Mouse (Mus musculus): ENCODE data around the gene Mta2. TPM values are rescaled to one million over a fixed set of nuclear protein-coding genes. Genes with fewer than 3 reads are reported as not detected.
"Not testable (repeated sequence)": the region's sequence is repeated elsewhere in the genome, so short reads cannot be mapped to it uniquely, and the experiment has no call there.

Gene Mta2
- total RNA-seq, 2 experiments from 2014 or later: 59.9 to 84.2 TPM

- no peak for ATAC-seq (replicated peaks; ENCODE audit: low FRiP score, poor library complexity, severe bottlenecking)
These were observed 23.4 kb downstream of the Mta2 start for GRCm38 (mm10) chr19:8965075-8965474.

- ATAC-seq (replicated peaks; ENCODE audit: low FRiP score, poor library complexity, severe bottlenecking): no peak
These were observed 24.1 kb downstream of the Mta2 start for GRCm38 (mm10) chr19:8965771-8966170.

DNA sequence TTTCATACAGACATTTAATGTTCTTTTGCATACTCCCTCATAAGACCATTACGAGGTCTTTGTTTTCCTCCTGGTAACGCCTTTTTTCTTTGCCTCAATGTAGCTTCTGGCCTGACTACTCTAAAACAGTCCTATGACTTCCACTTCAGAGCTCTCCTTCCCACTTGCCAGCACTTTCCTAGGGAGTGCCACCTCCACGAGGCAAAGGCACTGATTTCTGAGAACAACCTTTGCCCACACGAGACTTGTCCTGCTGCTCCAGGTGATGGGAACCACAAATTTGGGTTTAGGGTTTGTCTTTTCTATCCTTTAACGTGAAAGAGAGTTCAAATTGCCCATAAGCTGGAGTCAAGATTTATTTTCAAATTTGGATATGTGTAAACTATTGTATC, 24.5 kb downstream of the Mta2 start:
- no peak for ATAC-seq (replicated peaks; ENCODE audit: low FRiP score, poor library complexity, severe bottlenecking)

- peak; percentile 95 for ATAC-seq (replicated peaks; ENCODE audit: low FRiP score, poor library complexity, severe bottlenecking)
These were observed 25.1 kb downstream of the Mta2 start, which contains the start of gene Eef1g for GRCm38 (mm10) chr19:8966590-8967372. Gene Eef1g (plus strand): TSS chr19:8967041.

DNA sequence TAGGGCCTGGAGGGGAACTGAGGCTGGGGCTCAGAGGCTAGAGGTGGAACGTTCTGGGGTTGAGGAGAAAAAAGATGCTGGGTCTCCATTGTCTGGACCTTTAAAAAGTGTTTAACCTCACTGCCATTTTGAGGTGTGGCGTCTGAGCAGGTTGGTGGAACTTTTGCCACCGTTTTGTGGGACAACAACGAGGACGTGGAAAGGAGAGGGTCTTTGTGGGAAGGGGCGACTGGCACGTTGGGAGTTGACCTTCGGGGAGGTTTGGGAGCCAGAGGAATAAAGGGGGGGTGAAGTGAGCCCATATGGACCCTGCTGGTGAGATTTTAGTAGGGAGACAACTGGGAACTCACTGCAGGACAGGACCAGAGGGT, 25.7 kb downstream of the Mta2 start:
- no peak for ATAC-seq (replicated peaks; ENCODE audit: low FRiP score, poor library complexity, severe bottlenecking)

GRCm38 (mm10) chr19:8967893-8968292, 26.2 kb downstream of the Mta2 start:
- no peak for ATAC-seq (replicated peaks; ENCODE audit: low FRiP score, poor library complexity, severe bottlenecking)

DNA sequence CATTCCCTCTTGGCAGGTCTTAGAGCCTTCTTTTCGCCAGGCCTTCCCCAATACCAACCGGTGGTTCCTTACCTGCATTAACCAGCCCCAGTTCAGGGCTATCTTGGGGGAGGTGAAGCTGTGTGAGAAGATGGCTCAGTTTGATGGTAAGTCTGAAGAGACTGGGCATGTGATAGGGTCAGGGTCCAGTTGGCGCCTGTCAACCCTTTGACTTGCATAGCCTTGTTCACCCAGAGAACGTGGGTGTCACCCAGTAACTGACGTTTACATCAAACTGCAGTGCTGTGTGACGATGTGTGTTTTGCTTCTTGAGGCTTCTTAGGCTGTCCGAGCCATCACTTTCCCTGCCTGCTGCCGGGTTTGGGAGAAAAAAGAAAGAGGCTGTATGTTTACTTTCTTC, 30.8 kb downstream of the Mta2 start:
- not testable (repeated sequence) for ATAC-seq (replicated peaks; ENCODE audit: low FRiP score, poor library complexity, severe bottlenecking)

DNA sequence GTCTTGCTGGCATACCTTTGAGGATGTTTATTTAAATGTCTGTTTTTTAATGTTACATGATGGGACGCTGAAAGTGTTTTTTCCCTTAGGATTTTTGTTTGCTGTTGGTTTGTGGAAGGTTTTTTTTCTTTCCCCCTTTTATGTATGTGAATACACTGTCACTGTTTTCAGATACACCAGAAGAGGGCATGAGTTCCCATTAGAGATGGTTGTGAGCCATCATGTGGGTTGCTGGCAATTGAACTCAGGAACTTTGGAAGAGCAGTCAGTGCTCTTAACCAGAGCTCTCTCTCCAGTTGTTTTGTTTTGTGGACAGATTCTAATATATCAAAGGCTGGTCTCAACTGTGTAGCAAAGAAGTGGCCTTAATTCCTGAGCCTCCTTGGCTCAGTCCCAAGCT, 33.0 kb downstream of the Mta2 start:
- ATAC-seq (replicated peaks; ENCODE audit: low FRiP score, poor library complexity, severe bottlenecking): no peak

DNA sequence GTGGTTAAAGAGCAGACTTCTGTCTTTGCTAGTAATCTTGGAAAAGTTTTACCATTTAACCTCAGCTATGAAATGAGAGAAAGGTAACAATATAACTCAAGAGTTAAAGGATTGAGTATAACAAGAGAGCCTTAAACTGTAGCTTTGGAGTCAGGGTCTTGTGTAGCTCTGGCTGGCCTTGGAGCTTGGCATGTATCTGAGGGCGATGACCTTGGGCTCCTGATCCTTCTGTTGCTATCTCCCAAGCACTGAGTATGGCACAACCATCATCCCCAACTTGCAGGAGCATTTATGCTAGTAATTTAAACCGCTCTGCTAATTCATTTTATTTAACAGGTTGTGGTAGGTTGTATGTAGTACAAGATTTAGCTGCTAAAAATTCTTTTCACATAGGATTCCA, 33.8 kb downstream of the Mta2 start:
- no peak for ATAC-seq (replicated peaks; ENCODE audit: low FRiP score, poor library complexity, severe bottlenecking)

- peak; percentile 79 for ATAC-seq (replicated peaks; ENCODE audit: low FRiP score, poor library complexity, severe bottlenecking)
These were observed 34.9 kb downstream of the Mta2 start for GRCm38 (mm10) chr19:8976535-8976934.

GRCm38 (mm10) chr19:8980771-8981170, 39.1 kb downstream of the Mta2 start:
- ATAC-seq (replicated peaks; ENCODE audit: low FRiP score, poor library complexity, severe bottlenecking): no peak

GRCm38 (mm10) chr19:8981450-8982168, 39.9 kb downstream of the Mta2 start:
- ATAC-seq (replicated peaks; ENCODE audit: low FRiP score, poor library complexity, severe bottlenecking): no peak

GRCm38 (mm10) chr19:8982303-8983149, 40.9 kb downstream of the Mta2 start:
- ATAC-seq (replicated peaks; ENCODE audit: low FRiP score, poor library complexity, severe bottlenecking): no peak

DNA sequence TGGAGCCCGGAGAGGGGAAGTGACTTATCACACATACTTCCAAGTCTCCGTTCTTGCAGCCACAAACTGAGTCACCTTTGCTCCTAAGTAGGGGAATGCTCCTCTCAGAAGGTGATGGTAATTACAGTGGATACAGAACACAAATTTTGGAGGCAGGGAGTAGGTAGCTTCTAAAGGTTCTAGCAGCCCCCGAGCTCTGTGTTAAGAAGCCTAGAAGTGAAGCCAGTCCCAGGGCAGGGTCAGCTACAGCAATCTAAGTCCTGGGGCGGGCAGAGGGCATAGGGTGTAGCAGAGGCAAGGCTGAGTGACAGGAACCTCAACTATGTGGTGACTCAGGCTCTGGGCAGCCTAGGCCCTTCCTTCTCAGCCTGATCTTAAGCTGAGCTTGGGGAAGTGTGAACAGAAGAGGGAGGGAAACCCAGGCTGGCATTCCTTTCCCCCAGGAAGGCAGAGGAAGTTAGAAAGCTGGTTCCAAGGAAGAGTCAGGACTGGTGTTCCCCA, 41.5 kb downstream of the Mta2 start:
- ATAC-seq (replicated peaks; ENCODE audit: low FRiP score, poor library complexity, severe bottlenecking): no peak

GRCm38 (mm10) chr19:8984255-8984868, 42.7 kb downstream of the Mta2 start:
- ATAC-seq (replicated peaks; ENCODE audit: low FRiP score, poor library complexity, severe bottlenecking): no peak

GRCm38 (mm10) chr19:8985891-8986290, 44.2 kb downstream of the Mta2 start:
- ATAC-seq (replicated peaks; ENCODE audit: low FRiP score, poor library complexity, severe bottlenecking): no peak

DNA sequence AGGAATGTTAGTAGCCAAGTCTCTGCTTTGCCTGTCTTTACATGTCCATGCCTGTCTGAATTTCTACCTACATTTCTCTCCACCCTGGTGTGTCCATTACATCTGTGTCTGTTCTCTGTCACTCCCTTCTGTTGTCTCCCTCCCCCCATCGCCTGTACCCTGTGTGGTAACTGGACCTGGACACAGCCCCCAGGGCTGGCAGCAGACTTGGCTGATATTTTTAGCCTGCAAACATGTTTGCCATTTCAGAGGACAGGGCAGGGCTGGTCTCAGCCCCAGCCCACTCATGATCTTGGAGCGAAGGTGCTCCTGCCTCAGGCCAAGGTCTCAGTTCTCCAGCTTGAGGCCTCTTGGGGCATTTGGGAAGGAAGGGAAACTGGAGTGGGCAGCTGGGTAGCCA, 46.1 kb downstream of the Mta2 start:
- no peak for ATAC-seq (replicated peaks; ENCODE audit: low FRiP score, poor library complexity, severe bottlenecking)

- no peak for ATAC-seq (replicated peaks; ENCODE audit: low FRiP score, poor library complexity, severe bottlenecking)
These were observed 46.8 kb downstream of the Mta2 start for GRCm38 (mm10) chr19:8988346-8989065.

- ATAC-seq (replicated peaks; ENCODE audit: low FRiP score, poor library complexity, severe bottlenecking): 0 out of 2 replicates have a peak, but pooled peaks have one; percentile 20
These were observed 47.4 kb downstream of the Mta2 start, which contains the start of gene Ahnak for GRCm38 (mm10) chr19:8989066-8989566. Gene Ahnak (plus strand): TSS chr19:8989284.
